Mouse (Mus musculus) midbrain, embryonic 15.5 days (tissue): ENCODE data around the gene Dnah8. TPM values are rescaled to one million over a fixed set of nuclear protein-coding genes. Genes with fewer than 3 reads are reported as not detected.
"Not testable (repeated sequence)": the region's sequence is repeated elsewhere in the genome, so short reads cannot be mapped to it uniquely, and the experiment has no call there.

Experiments
- ATAC-seq: fragments of 200-750 bp; cut with Nextera tagmentation; replicated peaks from 2 replicates; pipeline ENCODE4 v1.8.0; 2017; ENCODE audit warnings: moderate TSS enrichment
- H3K27ac ChIP-seq: fragments of 300-500 bp; sonication (generic); 2 replicates; pipeline ENCODE4 v1.5.1; 2015; ENCODE audit warnings: mild to moderate bottlenecking, inconsistent platforms
- H3K27me3 ChIP-seq: fragments of 300-500 bp; sonication (generic); replicated peaks from 2 replicates; pipeline ENCODE4 v1.6.1; 2015; ENCODE audit warnings: inconsistent platforms
- H3K36me3 ChIP-seq: fragments of 300-500 bp; sonication (generic); replicated peaks from 2 replicates; pipeline ENCODE4 v1.6.1; 2015; ENCODE audit warnings: inconsistent platforms
- H3K4me1 ChIP-seq: fragments of 300-500 bp; sonication (generic); 2 replicates; pipeline ENCODE4 v1.6.1; 2015; ENCODE audit warnings: inconsistent platforms
- H3K4me2 ChIP-seq: fragments of 300-500 bp; sonication (generic); 2 replicates; pipeline ENCODE4 v1.6.1; 2015; ENCODE audit warnings: inconsistent platforms, mild to moderate bottlenecking, moderate library complexity
- H3K4me3 ChIP-seq: fragments of 300-500 bp; sonication (generic); 2 replicates; pipeline ENCODE4 v1.5.1; 2015; ENCODE audit warnings: mild to moderate bottlenecking, inconsistent platforms
- H3K9ac ChIP-seq: fragments of 300-500 bp; sonication (generic); 2 replicates; pipeline ENCODE4 v1.6.1; 2015; ENCODE audit warnings: mild to moderate bottlenecking, inconsistent platforms
- H3K9me3 ChIP-seq: fragments of 300-500 bp; sonication (generic); 2 replicates; pipeline ENCODE4 v1.6.1; 2016; ENCODE audit warnings: inconsistent platforms
- whole genome bisulfite sequencing: fragments of 180-500 bp; shearing (Covaris S2); methylation state at CpG from one replicate; pipeline ENCODE4 v1.1.7; 2015; ENCODE audit warnings: mixed read lengths; 5-methylcytosine and 5-hydroxymethylcytosine counted together
- polyA plus RNA-seq: library from polyadenylated mRNA; unstranded; fragments of >200 nt; fragmentation: Nextera tagmentation; extraction: Ambion mirVana; gene quantifications from 2 replicates; pipeline ENCODE4 v1.2.1, GENCODE M21; 2015

The Dnah8 gene
- polyA plus RNA-seq, 1 experiment from 2014 or later = 2.7 TPM

GRCm38 (mm10) chr17:30611221-30612074, 12.7 kb upstream of the Dnah8 start:
- no peaks in the 10 kb centered on the region for H3K9me3 ChIP-seq
- H3K27ac ChIP-seq = peak overlapping the region; percentile 85
- no peak for ATAC-seq
- H3K4me3 ChIP-seq = peak overlapping the region; percentile 81
- peaks cover 12% of the 10 kb centered on the region for H3K4me1 ChIP-seq
- H3K27me3 ChIP-seq = no peaks in the 10 kb centered on the region
- peak overlapping the region; percentile 80 for H3K9ac ChIP-seq
- peak overlapping the region; percentile 78 for H3K4me2 ChIP-seq
- WGBS = 24% methylated on average over 18 of the region's 18 CpGs
- no peaks in the 10 kb centered on the region for H3K36me3 ChIP-seq

- WGBS = 0% methylated on average over 34 of the region's 34 CpGs
- Histone ChIP-seq H3K4me3 (peak overlapping the region; percentile 81), H3K9ac (peak overlapping the region; percentile 80), H3K4me1 (peaks cover 12% of the 10 kb centered on the region), H3K4me2 (peak overlapping the region; percentile 78), H3K36me3 (no peaks in the 10 kb centered on the region), H3K27ac (peak overlapping the region; percentile 85), H3K9me3 (no peaks in the 10 kb centered on the region), H3K27me3 (no peaks in the 10 kb centered on the region)
- ATAC-seq = peak; percentile 100
These were observed 11.9 kb upstream of the Dnah8 start for GRCm38 (mm10) chr17:30612075-30612859.

GRCm38 (mm10) chr17:30613350-30613749, 10.8 kb upstream of the Dnah8 start:
- Histone ChIP-seq H3K9me3 (no peaks in the 10 kb centered on the region), H3K4me3 (no peak overlapping the region), H3K9ac (no peak overlapping the region), H3K4me1 (peaks cover 9% of the 10 kb centered on the region), H3K27ac (no peak overlapping the region), H3K4me2 (no peak overlapping the region), H3K27me3 (no peaks in the 10 kb centered on the region), H3K36me3 (no peaks in the 10 kb centered on the region)
- no peak for ATAC-seq

DNA sequence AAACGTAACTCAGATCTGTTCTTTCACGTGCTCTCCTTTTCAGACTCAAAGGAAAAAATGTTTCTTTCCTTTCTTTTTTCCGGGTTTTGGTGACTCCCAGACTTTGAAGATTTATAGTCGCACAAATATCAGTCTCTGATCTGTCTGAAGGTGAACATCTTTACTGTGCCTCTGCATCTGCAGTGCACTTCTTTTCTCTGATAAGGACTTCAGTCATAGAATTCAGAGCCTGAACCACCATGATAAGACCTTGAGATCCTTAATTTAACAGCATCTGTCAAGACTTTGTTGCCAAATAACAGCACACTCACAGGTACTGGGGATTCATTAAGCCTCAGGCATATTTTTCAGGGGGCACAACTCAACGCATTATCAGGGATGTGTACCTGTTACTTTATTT, 8.0 kb upstream of the Dnah8 start:
- Histone ChIP-seq H3K27me3 (no peaks in the 10 kb centered on the region), H3K4me3 (no peak overlapping the region), H3K36me3 (no peaks in the 10 kb centered on the region), H3K4me2 (no peak overlapping the region), H3K9ac (no peak overlapping the region), H3K9me3 (no peaks in the 10 kb centered on the region), H3K27ac (no peak overlapping the region), H3K4me1 (peaks cover 8% of the 10 kb centered on the region)
- no peak for ATAC-seq
- WGBS = 85% methylated on average over 5 of the region's 5 CpGs

DNA sequence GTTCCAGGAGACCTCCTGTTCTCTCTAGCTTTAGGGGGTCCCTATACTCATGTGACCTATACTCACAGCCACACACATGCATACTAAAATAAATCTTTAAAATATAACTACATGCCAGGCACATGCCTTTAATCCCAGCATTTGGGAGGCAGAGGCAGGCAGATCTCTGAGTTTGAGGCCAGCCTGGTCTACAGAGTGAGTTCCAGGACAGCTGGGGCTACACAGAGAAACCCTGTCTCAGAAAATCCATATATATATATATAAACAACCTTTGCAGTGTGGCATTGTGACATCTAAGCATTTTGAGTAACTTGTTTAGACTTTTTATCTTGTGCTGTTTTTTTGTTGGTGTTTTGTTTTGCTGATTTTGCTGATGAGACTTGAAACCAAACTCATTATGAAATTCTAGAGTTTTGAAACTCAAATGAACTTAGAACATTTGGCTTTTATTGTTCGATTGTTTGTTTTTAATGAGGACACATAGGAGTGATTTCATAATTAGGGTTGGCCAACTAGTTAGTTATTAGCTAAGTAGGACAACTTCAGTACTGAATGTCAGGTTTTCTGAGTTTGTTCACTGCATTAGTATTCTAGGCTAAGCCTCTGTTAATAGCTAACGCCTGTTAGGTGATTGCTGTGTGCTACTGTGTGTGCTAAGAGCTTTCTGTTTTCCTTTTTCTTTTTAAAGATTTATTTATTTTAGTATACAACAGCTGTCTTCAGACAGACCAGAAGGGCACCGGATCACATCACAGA, 5.8 kb upstream of the Dnah8 start:
- 87% methylated on average over 3 of the region's 3 CpGs for WGBS
- ATAC-seq = no peak
- H3K4me2 ChIP-seq = no peak overlapping the region
- no peak overlapping the region for H3K9ac ChIP-seq
- H3K27ac ChIP-seq = no peak overlapping the region
- no peaks in the 10 kb centered on the region for H3K27me3 ChIP-seq
- H3K36me3 ChIP-seq = no peaks in the 10 kb centered on the region
- no peaks in the 10 kb centered on the region for H3K9me3 ChIP-seq
- H3K4me1 ChIP-seq = no peaks in the 10 kb centered on the region
- H3K4me3 ChIP-seq = no peak overlapping the region

- H3K36me3 ChIP-seq = no peaks in the 10 kb centered on the region
- no peak for ATAC-seq
These were observed 5.0 kb upstream of the Dnah8 start for GRCm38 (mm10) chr17:30619153-30619552.

GRCm38 (mm10) chr17:30620548-30620947, 3.6 kb upstream of the Dnah8 start:
- Histone ChIP-seq H3K4me2 (no peak overlapping the region), H3K9ac (no peak overlapping the region), H3K4me1 (no peaks in the 10 kb centered on the region), H3K4me3 (no peak overlapping the region), H3K36me3 (no peaks in the 10 kb centered on the region), H3K27me3 (no peaks in the 10 kb centered on the region), H3K27ac (no peak overlapping the region), H3K9me3 (no peaks in the 10 kb centered on the region)
- no peak for ATAC-seq
- WGBS = 77% methylated on average over 2 of the region's 2 CpGs

More at GRCm38 (mm10) chr17:30619153-30619552, 5.0 kb upstream of the Dnah8 start:
- Histone ChIP-seq H3K4me2 (no peak overlapping the region), H3K9ac (no peak overlapping the region), H3K4me3 (no peak overlapping the region), H3K9me3 (no peaks in the 10 kb centered on the region), H3K4me1 (no peaks in the 10 kb centered on the region), H3K27ac (no peak overlapping the region), H3K27me3 (no peaks in the 10 kb centered on the region)
- 46% methylated on average over 2 of the region's 2 CpGs for WGBS

- WGBS = 73% methylated on average over 4 of the region's 4 CpGs
- no peak overlapping the region for H3K27ac ChIP-seq
- ATAC-seq = no peak
- H3K9me3 ChIP-seq = no peaks in the 10 kb centered on the region
- no peak overlapping the region for H3K4me3 ChIP-seq
- H3K27me3 ChIP-seq = no peaks in the 10 kb centered on the region
- no peaks in the 10 kb centered on the region for H3K4me1 ChIP-seq
- no peak overlapping the region for H3K4me2 ChIP-seq
- H3K36me3 ChIP-seq = no peaks in the 10 kb centered on the region
- no peak overlapping the region for H3K9ac ChIP-seq
These were observed 2.7 kb upstream of the Dnah8 start for GRCm38 (mm10) chr17:30621450-30621849.

GRCm38 (mm10) chr17:30623200-30623599, 954 bp upstream of the Dnah8 start:
- Histone ChIP-seq H3K9me3 (no peaks in the 10 kb centered on the region), H3K36me3 (no peaks in the 10 kb centered on the region), H3K4me1 (no peaks in the 10 kb centered on the region), H3K4me2 (no peak overlapping the region), H3K27ac (no peak overlapping the region), H3K9ac (no peak overlapping the region), H3K4me3 (no peak overlapping the region), H3K27me3 (no peaks in the 10 kb centered on the region)
- no peak for ATAC-seq
- 89% methylated on average over 3 of the region's 3 CpGs for WGBS

- H3K9me3 ChIP-seq, H3K4me1 ChIP-seq, H3K27me3 ChIP-seq, H3K27ac ChIP-seq, H3K9ac ChIP-seq, H3K36me3 ChIP-seq, H3K4me3 ChIP-seq, ATAC-seq, H3K4me2 ChIP-seq: not testable (repeated sequence)
- no CpG with 5 or more reads among the region's 20 CpGs for WGBS
These were observed 2.6 kb downstream of the Dnah8 start, which contains the start of gene Glo1 for GRCm38 (mm10) chr17:30626719-30627118. Gene Glo1, minus strand, starts transcription at chr17:30626871.

GRCm38 (mm10) chr17:30635367-30635766, 11.2 kb downstream of the Dnah8 start:
- WGBS = 15% methylated on average over 15 of the region's 17 CpGs
- Histone ChIP-seq H3K9ac (no peak overlapping the region), H3K4me3 (no peak overlapping the region), H3K9me3 (no peaks in the 10 kb centered on the region), H3K27ac (no peak overlapping the region), H3K27me3 (no peaks in the 10 kb centered on the region), H3K4me1 (no peaks in the 10 kb centered on the region), H3K4me2 (peak overlapping the region; percentile 1; the same call in 1 of the 2 replicates), H3K36me3 (no peaks in the 10 kb centered on the region)
- ATAC-seq = no peak

- ATAC-seq = no peak
- H3K36me3 ChIP-seq = no peaks in the 10 kb centered on the region
- no peak overlapping the region for H3K27ac ChIP-seq
- H3K4me1 ChIP-seq = no peaks in the 10 kb centered on the region
- H3K4me2 ChIP-seq = no peak overlapping the region
- no peak overlapping the region for H3K4me3 ChIP-seq
- no peak overlapping the region for H3K9ac ChIP-seq
- 53% methylated on average over 1 of the region's 1 CpGs for WGBS
- no peaks in the 10 kb centered on the region for H3K9me3 ChIP-seq
- no peaks in the 10 kb centered on the region for H3K27me3 ChIP-seq
These were observed 13.6 kb downstream of the Dnah8 start for GRCm38 (mm10) chr17:30637714-30638113.
